Mouse (Mus musculus) kidney, postnatal 36 days (tissue): ENCODE data around the gene Nme6.

Experiments used
- DNase-seq, 2 experiments: peaks; one replicate each; pipeline ENCODE4 v3.0.0; 2021 to 2022; ENCODE audit warnings: mixed read lengths in 2 of 2

The Nme6 gene

GRCm38 (mm10) chr9:109874797-109875691 is 42.5 kb downstream of the Nme6 start, which contains the start of gene Cdc25a:
TSS of gene Cdc25a (plus strand) at chr9:109875579.
- peak; percentile 99 for DNase-seq

- DNase-seq, result peak; percentile 67 to 87
Observed at GRCm38 (mm10) chr9:109875695-109876601, 43.4 kb downstream of the Nme6 start.

- peak; percentile 47 to 49 for DNase-seq
Observed at GRCm38 (mm10) chr9:109876756-109877155, 44.2 kb downstream of the Nme6 start.

GRCm38 (mm10) chr9:109877666-109878065 is 45.1 kb downstream of the Nme6 start:
- no peak for DNase-seq

GRCm38 (mm10) chr9:109879305-109879704 is 46.8 kb downstream of the Nme6 start:
- no peak for DNase-seq

- DNase-seq, result peak in 1 of 2 experiments; percentile 35
Observed at GRCm38 (mm10) chr9:109886259-109886658, 53.7 kb downstream of the Nme6 start.

- DNase-seq, result peak; percentile 56 to 74
Observed at GRCm38 (mm10) chr9:109887321-109887720, 54.8 kb downstream of the Nme6 start.

- DNase-seq, result no peak
Observed at GRCm38 (mm10) chr9:109891501-109891900, 59.0 kb downstream of the Nme6 start.
